Mouse (Mus musculus) frontal cortex, postnatal 10 days (tissue): ENCODE measurements at regions not wholly inside any gene's neighbourhood (a gene's known extent, or its start where the extent isn't known, plus 50 kb on each side); places are given as distances from the start of the nearest gene placed in this dataset.
A peak's percentile ranks its signal among the peaks of the same experiment; 100 is the strongest.

Experiments used
- DNase-seq, 2 experiments: peaks; one replicate each; pipeline ENCODE4 v3.0.0; 2022; ENCODE audit warnings: low spot score in 2 of 2, mixed read lengths in 1 of 2

- no peak for DNase-seq
These were observed 169.7 kb upstream of the Serpine2 start for GRCm38 (mm10) chr1:80030635-80031034.

- DNase-seq = no peak
These were observed 169.2 kb upstream of the Serpine2 start for GRCm38 (mm10) chr1:80030224-80030623.

- no peak for DNase-seq
These were observed 165.1 kb upstream of the Serpine2 start for GRCm38 (mm10) chr1:80025863-80026616.

- no peak for DNase-seq
These were observed 162.6 kb upstream of the Serpine2 start for GRCm38 (mm10) chr1:80023518-80024095.

DNA sequence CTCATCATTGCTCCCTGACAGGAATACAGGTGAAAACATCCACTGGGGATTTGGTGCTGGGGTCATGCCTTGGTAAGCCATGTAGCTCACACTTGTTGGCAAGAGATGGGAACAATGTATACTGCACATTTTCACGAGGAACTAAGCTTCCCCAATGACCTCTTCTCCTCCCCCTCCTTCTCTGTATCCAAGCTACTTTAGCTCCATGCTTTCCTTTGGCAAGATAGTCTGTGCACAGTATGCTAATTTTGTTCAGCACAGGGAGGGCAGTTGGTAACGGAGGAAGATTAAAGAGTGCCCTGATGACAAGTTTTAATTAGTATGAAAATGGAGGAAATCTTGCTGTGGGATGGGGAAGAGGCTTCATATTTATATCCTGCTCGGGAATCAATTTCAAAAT lies 160.9 kb upstream of the Serpine2 start:
- DNase-seq = no peak

DNA sequence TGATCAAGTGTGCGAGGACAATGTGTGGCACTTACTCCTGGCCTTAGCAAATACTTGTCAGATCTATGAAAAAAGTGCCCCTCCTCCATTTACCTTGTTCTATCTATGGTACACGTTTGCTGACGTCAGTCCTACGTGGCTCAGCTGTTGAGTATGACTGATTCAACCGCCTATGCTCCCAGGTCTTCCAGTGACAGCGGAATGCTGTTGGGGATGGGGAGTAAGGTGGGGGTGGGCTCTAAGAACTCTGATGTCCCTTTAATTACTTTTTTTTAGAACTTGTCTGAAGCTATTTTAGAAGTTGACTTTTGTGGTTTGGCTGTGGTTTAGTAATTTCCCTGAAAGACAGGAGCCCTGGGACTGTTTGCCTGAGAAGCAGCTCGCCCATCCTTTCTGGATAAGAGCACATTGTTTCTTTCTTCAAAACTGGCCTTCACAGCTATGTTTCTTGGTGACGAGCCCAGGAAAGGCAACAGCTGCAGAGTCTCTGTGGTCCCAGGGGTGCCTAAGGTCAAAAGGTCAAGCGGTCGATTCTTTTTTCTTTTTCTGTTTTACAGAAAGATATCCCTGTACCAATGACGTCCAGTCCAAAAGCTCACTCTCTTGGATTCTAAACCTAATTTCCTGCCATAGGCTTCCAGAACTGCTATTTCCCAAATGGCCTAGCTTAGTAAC lies 157.5 kb upstream of the Serpine2 start:
- no peak for DNase-seq

DNA sequence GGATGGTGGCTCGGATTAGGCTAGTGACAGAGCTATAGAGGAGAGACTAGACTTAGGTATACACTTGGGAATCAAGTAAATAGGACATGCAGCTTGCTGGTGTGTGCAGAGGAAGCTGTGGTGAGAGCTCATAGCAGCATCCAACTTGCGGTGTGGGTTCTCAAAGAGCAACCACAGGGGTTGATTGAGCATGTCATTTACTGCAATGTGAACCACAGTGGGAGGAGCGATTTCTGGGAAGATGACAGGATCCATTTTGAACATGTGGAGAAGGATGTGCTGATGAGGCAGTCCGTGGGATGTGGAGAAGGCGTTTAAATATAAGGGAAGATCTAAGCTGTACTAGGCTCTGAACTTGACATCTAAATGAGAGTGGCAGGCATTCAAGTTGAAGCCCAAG lies 154.5 kb upstream of the Serpine2 start:
- no peak for DNase-seq

GRCm38 (mm10) chr1:80014586-80014985 lies 153.6 kb upstream of the Serpine2 start:
- DNase-seq = no peak

DNA sequence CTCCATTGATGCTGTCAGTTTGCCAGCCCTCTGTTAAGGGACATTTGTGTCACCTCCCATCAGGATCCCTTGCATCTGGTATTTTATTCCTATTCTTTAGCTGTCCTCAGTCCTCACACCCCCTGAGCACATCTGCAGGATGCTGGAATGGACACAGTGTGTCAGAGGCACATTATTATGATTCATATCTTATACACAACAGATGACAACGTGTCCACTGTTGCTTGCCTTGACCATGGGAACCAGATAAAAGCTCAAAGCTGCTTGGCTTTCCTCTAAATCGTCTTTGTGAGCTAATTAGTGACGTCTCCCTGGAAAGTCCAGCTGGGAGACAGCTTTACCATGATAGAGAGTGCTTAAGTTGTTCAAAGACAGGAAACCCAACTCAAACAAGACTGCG lies 149.7 kb upstream of the Serpine2 start:
- no peak for DNase-seq

DNA sequence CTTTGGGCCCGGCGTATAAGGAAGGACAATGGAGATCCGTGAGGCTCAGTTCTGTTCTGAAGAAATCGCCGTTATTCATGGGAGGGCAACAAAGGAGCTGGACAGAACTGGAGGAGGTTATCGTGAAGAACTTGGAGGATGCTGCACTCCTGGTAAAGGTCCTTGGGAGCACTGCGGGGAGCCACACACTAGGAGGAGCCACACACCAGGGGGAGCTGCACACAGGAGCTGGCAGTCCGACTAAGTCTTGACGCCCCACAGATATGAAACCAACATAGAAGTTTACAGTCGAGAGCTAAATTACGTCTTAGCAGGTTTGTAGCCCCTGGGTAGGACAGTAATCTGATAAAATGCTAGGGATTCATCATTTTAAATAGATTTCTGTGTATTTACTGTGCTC lies 138.1 kb upstream of the Serpine2 start:
- no peak for DNase-seq

GRCm38 (mm10) chr1:79997911-79998310 lies 136.9 kb upstream of the Serpine2 start:
- no peak for DNase-seq

GRCm38 (mm10) chr1:79997456-79997855 lies 136.5 kb upstream of the Serpine2 start:
- no peak for DNase-seq

GRCm38 (mm10) chr1:79984721-79985120 lies 123.7 kb upstream of the Serpine2 start:
- DNase-seq = no peak

- no peak for DNase-seq
These were observed 121.8 kb upstream of the Serpine2 start for GRCm38 (mm10) chr1:79982678-79983280.

- no peak for DNase-seq
These were observed 118.9 kb upstream of the Serpine2 start for GRCm38 (mm10) chr1:79979863-79980262.

DNA sequence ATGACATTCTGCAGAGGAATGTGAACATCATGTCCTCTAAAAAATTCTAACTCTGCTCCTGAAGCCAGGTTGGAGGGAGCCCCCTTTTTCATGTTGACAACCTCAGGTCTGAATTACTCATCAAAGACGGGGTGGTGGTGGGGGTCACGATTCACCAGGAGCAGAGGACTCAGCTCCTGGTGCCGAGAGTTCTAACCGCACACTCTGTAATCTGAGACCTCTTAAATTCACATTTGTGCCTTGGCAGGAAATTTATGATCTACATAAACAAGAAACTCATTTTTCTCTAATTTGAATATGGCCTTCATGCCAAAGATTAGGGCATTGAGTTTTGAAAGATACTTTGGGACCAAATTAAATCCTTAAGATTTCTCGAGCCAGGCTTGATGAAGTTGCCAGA lies 117.2 kb upstream of the Serpine2 start:
- no peak for DNase-seq

DNA sequence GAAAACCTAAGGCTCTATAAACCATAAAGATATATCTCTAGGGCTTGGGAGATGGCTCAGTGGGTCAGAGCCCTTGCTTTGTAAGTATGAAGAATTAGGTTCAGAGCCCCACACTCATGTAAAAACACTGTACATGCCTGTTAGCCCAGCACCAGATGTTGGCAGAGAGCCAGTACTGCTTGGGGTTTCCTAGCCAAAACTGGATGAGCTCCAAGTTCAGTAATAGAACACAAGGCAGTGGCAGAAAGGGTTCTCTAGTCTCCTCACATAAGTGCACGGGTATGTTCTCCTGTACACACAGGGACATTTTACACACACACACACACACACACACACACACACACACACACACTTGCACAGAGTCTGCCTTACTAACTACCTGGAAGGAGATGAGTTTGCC lies 95.1 kb upstream of the Serpine2 start:
- peak in 1 of 2 experiments; percentile 35 for DNase-seq

DNA sequence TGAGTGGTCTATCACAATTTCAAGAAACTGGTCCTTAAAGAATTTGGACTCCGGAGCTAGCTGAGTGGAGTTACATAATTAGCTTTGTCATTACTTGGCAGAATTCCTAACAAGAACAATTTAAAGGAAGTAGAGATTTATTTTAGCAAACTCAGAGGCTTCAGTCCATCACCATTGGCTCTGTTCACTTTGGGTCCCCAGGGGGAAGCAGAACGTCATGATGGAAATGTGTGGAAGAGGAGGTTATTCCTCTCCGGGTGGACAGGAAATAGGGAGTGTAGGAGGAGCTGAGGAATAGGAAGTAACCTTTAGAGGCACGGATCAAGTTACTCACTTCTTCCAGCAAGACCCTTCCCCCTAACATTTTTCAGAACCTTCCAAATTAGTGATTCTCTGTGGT lies 83.3 kb upstream of the Serpine2 start:
- DNase-seq = no peak

GRCm38 (mm10) chr1:79932435-79932834 lies 71.5 kb upstream of the Serpine2 start:
- no peak for DNase-seq

DNA sequence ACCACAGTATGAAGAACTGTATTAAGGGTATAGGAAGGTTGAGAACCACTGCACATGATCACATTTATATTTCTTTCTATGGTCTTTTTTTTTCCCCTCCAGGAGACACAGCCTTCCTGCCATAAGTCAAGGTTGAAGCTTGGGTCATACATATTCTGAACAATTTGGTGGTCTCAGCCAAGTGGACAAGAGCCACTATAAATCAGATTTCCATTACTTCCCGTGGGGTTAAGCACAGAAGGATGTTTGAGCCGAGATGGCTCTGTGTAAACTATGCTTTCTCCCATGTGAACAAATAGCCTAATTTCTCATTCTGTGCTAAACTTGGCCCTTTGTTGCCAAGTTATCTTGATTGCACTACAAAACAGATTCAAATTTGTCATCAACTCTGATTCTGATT lies 66.8 kb upstream of the Serpine2 start:
- no peak for DNase-seq

GRCm38 (mm10) chr1:79925776-79926175 lies 64.8 kb upstream of the Serpine2 start:
- no peak for DNase-seq

DNA sequence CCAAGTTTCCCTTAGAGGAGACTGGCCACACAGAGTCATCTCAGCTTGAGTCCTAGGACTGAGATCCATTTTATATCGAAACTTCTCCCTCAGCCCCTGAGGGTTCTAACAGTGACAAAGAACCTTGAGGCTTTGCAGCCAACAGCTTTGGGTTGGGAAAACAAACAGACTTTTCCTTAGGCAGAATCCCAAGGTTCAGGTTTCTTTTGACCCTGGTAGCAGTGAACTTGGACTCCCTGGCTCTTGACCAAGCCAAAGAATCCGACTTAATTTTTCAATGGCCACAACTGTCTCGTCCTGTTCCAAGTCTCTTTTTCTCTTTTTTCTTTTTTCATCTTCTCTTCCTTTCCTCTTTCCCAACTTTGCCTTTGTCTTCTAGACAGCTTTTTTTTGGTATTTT lies 60.9 kb upstream of the Serpine2 start:
- no peak for DNase-seq

- no peak for DNase-seq
These were observed 60.4 kb upstream of the Serpine2 start for GRCm38 (mm10) chr1:79921333-79921732.
